Mouse (Mus musculus) embryo, embryonic 10 days (tissue): Measurements from ENCODE around the gene Wfdc13.
A peak's percentile ranks its signal among the peaks of the same experiment; 100 is the strongest.

Experiments used
- DNase-seq: peaks from one replicate; pipeline ENCODE4 v3.0.0-alpha.2; 2015; ENCODE audit warnings: low spot score

The Wfdc13 gene

GRCm38 (mm10) chr2:164684807-164685206 lies at the start of gene Wfdc13:
Gene Wfdc13, plus strand, starts transcription at chr2:164685107.
- DNase-seq = no peak

GRCm38 (mm10) chr2:164635266-164635665 lies 49.6 kb upstream of the Wfdc13 start:
- DNase-seq = peak; percentile 25

GRCm38 (mm10) chr2:164638696-164639095 lies 46.2 kb upstream of the Wfdc13 start, which contains the start of gene Wfdc16:
Gene Wfdc16, minus strand, starts transcription at chr2:164638796.
- DNase-seq = no peak

DNA sequence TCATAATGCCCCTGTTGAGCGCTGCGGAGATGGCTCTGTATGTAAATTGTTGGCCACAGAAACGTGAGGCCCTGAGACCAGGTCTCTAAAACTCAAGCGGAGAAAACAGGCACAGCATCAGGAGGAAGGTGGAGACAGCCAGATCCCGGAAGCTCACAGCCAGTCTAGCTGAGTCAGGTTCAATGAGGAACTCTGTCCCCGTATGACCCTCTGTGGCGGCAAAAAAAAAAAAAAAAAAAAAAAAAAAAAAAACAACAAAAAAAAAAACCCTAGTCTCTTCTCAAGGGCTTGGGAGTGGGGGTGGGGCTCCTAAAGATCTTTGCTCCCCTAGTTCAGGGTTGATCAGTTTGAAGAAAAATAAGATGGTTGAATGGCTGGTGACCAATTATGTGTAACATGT lies 43.8 kb upstream of the Wfdc13 start:
- DNase-seq = no peak

- no peak for DNase-seq
Observed at GRCm38 (mm10) chr2:164641881-164642673, 42.8 kb upstream of the Wfdc13 start.

- DNase-seq = peak; percentile 70
Observed at GRCm38 (mm10) chr2:164655858-164656257, 29.0 kb upstream of the Wfdc13 start, which contains the start of gene Wfdc10. Gene Wfdc10, plus strand, starts transcription at chr2:164656046.

- DNase-seq = no peak
Observed at GRCm38 (mm10) chr2:164656483-164656882, 28.4 kb upstream of the Wfdc13 start, which contains the start of gene Wfdc9. Gene Wfdc9, minus strand, starts transcription at chr2:164656583.

DNA sequence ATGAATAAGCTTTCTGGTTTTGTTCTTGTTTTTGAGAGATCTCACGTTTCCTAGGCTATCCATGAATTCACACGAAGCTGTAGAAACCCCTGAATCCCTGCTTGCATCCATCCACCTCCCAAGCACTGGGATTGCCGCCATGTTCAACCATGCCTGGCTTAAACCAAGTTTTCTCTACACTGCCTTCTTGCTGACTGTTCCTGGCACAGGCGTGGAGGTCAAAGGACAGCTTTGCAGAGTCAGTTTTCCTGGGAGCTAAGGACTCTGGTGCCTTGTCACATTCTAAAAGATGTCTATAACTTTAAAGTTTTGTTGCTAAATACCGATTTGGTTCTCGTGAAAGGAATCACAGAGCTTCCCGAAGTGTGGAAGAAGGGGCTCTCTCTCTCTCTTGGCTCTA lies 20.1 kb upstream of the Wfdc13 start:
- DNase-seq = no peak

DNA sequence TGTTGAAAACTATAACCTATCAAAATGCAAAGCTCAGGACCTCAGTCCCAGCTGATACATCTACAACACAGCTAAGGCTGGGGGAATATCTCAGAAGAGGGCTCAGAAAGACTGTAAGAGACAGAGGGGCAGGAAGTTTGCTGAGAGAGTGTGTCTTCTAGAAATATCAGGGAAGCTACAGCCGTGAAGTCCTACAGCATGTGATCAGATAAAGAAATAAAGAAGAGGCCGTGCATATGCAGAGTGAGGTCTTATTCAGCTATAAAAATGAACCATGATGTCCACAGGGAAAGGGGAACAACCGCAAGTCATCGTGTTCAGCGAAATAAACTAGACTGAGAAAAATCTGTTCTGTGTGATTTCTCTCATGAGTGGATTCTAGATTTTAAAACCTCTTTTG lies 14.6 kb upstream of the Wfdc13 start:
- no peak for DNase-seq

DNA sequence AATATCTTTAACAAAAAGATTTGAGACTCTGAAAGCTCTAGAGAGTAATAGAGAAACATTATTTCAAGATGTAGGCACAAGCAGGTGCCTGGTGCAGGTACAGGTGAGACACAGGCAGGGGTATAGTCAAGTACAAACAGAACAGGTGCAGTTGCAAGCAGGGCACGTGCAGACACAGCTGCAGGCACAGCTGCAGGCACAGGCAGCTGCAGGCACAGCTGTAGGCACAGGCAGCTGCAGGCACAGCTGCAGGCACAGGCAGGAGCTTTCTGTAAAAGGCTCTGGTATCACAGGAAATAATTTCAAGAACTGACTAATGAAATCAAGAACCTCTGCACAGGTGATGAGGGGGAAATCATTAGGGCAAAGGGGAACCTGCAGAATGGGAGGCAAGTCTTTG lies 14.0 kb upstream of the Wfdc13 start:
- DNase-seq = no peak

DNA sequence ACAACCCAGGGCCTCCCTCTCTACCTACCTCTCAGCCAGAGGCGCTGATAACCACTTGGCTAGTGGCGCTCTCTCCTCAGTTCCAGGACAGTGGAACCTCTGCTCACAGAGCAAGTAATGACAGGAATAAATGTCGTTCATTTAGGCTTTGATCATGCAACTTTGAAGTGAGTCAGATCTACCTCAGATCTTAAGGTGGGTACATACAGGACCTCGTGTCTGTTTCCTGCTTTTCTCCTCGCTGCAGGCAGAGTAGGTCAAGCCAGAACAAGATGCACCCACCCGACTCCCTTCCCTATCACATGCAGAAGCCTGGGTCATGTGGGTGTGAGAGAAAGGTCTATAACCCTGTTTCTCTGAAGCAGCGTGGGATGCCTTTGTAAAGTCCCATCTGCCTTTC lies 10.9 kb upstream of the Wfdc13 start, which contains the start of gene Wfdc11:
TSS of gene Wfdc11 (minus strand) at position 101 of the 400 bp plus-strand sequence.
- no peak for DNase-seq

DNA sequence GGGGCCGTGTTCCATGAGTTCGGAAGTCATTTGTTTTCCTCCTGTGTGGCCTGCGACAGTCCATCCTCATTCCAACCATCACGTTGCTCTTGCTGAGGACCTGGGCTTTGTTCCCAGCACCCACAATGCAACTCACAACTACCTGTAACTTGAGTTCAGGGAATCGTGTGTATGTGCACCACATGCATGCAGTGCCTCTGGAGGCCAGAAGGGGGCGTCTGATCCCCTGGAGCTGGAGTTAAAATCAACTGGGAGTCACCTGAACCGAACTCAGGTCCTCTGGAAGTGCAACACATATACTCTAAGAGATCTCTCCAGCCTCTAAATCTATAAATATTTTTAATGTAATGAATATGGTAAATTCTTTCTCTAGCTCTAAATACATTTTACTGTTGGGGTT lies 8.8 kb upstream of the Wfdc13 start:
- no peak for DNase-seq

DNA sequence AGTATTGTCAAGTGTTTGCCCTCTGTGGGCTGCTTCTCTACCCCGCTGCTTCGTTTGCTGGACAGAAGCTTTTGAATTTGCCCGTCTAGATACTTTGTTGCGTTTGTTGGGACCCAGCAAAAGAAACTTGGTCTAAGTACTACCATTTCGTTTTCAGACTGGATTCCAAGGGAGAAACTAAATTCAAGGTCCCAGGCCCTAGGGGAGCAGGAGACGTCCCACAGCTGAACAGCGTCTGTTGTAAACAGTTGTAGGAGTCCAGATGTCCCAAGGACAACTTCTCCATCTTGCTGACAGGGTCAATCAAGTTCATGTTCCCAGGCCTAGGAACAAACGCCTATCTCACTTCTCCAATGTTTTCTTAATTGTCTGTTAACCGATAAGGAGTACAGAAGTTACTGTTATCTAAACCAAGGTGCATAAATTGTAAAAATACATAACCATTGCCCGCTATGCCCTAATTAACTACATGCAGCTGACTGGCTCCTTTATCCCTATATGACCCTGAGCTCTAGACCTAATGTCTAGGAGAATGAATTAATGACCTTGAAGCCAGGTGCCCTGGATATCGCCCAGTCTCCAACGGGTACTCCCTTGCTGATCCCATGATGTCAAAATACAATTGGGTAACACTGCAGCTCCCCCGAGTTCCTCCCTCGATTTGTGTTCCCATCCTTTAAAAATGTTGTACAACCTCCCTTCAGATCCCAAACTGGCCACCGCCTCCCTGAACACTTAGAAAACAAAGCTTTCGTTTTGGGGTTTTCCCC lies 7.8 kb upstream of the Wfdc13 start:
- DNase-seq = no peak

DNA sequence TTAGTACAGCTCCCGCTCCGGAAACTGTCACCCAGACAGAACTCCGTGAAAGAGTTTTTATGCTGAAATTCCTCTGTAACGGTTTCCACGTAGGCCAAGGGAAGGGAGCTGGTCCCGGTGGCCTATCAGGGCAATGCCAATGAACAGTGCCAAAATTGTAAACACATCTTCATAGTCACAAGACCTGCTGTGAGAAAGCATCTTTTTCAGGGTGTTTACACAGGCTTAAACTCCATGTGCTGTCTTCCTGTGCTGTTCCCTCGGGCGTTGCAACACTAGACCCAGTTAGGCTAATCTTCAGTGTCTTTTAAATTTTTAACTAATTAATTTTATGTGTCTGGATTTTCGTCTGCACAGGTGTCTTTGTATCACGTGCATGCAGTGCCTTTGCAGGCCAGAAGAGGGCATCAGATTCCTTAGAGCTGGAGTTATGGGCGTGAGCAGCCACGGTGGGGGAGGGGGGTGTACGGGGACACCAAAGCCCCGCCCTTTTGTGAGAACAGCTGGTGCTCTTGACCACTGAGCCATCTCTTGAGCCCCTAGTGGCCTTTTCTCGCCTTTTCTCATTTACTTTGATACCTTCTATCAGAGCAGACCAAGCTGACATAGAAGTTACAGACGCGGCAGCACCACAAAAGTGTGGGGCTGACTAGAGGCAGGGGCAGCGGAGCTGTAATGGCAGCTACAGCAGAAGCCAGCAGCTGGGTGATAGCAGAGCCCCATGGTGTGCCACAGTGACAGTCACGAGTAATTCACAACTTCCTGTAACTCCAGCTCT lies 5.9 kb upstream of the Wfdc13 start:
- peak; percentile 84 for DNase-seq

DNA sequence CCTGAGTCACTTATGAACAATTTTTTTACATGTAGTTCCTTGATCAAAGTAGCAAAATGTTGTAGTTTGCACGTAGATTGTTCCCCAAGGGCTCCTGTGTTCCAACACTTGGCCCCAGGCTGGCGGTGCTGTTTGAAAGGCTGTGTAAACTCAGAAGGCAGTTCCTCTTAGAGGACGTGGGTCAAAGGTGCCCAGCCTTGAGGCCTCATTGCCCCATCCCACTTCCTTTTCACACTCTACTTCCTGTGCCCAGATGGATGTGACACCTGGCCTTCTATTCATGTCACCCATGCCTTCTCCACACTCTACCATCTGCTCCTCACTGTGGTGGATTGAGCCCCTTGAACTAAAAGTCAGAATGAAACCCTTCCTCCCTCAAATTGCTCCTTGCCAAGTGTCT lies 5.0 kb upstream of the Wfdc13 start:
- peak; percentile 64 for DNase-seq

DNA sequence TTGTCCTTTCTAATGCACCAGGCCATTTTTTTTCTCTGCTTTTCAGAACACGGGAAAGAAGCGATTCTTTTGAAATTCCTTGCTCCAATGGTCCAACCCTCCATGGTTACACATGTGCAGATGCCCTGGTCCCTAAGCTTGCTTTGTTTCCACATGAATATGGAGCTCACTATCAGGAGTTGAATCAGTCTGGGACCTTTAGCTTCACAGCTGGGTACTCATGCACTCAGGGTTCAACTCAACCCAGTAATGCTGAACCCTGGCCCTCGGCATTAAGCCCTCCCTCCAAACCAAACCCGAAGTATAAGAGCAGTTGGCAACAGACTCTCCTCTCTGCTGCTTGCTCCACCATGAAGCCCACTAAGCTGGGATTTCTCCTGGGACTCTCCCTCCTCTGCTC lies 13.3 kb downstream of the Wfdc13 start, which contains the start of gene Spint4:
TSS of gene Spint4 (plus strand) at position 301 of the 400 bp plus-strand sequence.
- DNase-seq = no peak

DNA sequence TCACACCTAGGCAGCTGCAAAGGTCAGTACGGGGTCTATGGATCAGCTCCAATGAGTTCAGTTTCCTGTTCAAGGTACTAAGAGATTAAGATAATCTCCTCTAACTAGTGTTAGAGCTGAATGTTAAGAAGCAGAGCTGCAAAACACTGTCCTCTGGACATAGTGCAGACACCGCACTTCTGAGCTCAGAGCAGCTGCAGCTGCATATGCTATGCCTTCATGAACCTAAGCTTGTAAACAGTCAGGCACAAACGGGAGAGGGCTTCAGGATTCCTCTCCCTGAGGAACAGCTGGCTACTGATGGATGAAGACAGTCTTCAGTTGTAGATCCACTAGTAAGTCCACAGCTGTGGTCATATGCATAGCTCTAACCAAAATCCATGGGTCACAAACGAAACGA lies 16.1 kb downstream of the Wfdc13 start:
- DNase-seq = no peak

DNA sequence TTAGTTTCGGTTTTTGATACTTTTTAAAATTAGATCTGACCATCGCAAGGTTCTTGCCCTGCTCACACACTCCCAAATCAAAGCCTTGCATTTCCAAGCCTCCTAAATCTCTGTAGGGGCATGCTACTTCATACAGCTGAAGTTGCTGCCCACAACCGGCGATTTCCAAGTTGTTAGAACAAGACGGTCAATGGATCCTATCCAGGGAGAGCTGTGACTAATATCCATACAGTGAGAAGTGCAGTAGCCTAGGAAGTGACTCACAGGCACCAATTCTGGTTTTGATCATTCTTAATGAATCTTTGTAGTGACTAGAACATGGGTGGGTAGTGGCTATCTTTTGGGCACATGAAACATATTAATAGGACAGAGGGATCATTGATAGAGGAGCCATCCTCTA lies 16.9 kb downstream of the Wfdc13 start:
- no peak for DNase-seq

GRCm38 (mm10) chr2:164704235-164704634 lies 19.3 kb downstream of the Wfdc13 start:
- DNase-seq = no peak

GRCm38 (mm10) chr2:164705328-164705727 lies 20.4 kb downstream of the Wfdc13 start:
- DNase-seq = no peak

DNA sequence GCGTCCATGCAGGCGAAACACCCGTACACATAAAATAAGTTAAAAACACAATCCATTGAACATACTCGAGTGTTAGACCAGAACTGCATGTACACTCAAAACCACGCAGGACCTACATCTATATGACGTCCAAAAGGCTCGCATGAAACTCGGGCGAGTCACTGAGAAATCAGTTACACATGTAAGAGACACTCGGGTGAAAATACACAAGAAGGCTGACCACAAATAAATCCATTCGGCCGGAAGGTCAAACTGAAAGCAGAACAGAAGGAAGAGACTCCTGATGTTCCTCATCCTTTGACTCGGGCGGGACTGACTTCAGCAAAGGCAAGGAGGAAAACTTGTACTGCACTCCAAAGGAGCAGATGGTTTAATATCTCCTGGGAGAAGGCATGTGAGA lies 21.1 kb downstream of the Wfdc13 start:
- DNase-seq = no peak

GRCm38 (mm10) chr2:164715005-164715404 lies 30.1 kb downstream of the Wfdc13 start, which contains the start of gene Spint5:
Gene Spint5, plus strand, starts transcription at chr2:164715305.
- DNase-seq = no peak
